Mouse (Mus musculus): ENCODE results near the gene 4930415O20Rik.

Gene 4930415O20Rik

GRCm38 (mm10) chr15:98608058-98608783 lies 37.4 kb downstream of the 4930415O20Rik start:
- DNase-seq: no peak

DNA sequence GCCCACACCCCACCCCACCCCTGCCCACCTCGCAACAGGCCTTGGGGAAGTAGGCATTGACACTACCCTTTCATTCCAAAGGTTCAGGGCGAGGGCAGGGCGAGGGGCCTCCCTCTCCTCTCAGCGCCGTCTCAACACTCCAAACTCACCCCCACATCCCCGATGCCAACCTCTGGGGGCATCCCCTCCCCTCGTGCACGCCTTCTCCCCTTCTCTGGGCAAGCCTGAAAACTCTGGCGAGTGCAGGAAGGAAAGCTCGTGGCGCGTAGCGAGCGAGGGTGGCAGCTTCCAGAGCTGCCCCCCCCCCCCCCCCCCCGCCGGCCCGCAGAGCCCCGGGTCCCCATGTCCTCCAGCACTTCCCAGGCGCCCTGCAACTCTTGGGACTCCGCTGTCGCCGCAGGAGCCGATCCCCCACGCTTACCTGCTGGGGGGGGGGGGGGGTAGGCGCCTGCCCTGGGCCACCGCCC lies 38.0 kb downstream of the 4930415O20Rik start:
- peak; percentile 43 to 68 for DNase-seq

DNA sequence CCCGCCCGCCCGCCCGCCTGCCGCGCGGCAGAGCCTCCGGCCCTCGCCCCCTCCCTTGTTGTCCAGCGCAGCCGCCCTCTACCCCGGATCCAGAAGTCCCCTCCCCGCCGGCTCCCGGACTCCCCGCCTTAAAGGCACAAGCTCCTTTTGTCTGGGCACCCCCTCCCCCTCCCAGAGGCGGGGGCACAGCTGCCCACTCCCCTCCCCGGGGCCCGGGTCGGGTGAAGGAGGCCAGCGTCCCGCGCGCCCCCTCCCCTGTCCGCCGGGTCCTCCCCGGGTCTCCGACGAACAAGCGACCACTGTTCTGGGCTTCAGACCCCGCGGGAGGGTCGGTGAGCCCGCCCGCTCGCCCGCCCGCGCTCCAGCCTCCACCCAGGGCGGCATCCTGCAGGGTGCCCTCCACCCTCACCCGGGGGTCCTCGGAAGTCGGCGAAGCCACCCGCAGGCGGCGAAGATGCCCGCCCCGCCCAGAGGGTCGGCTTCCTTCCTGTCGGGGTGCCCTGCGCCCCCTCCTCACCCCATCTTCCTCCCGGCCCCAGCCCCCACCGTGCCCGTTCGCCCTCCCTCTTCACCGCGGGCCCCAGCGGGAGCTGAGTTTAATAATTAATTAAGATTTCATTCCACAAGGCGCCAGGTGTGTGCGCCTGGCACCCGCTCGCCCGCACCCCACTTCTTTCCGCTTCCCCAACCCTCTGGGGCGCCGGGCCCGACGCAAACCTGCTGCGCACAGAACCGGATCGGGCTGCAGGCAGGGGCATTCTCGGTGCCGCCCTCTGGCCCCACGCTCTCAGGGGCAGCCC lies 38.7 kb downstream of the 4930415O20Rik start, which contains the start of gene Adcy6:
Gene Adcy6 (minus strand): TSS at position 746 of the 800 bp plus-strand sequence.
- DNase-seq: peak; percentile 82 to 89

GRCm38 (mm10) chr15:98610131-98610633 lies 39.4 kb downstream of the 4930415O20Rik start:
- peak; percentile 64 to 71 for DNase-seq

- DNase-seq: no peak
Observed at GRCm38 (mm10) chr15:98612229-98612628, 41.4 kb downstream of the 4930415O20Rik start.

- DNase-seq: no peak
Observed at GRCm38 (mm10) chr15:98614551-98614950, 43.7 kb downstream of the 4930415O20Rik start.

DNA sequence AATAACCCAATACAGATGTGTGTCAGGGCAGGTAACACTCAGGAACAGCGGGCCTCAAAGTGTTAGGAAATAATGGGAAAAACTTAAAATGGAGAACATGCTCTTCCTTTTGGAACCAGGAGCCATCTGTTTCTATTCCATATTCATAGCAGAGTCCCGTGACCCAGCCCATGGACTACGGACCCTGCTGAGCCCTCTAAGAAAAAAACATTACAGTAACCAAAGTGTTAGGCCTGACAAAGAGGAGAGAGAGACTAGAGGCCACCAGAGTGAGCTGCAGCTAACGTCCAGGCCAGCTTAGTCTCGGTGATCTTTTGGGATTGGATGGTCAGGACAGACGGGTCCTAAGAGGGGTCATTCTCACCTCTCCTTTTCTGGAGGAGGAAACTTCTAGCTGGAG lies 44.2 kb downstream of the 4930415O20Rik start:
- DNase-seq: no peak

DNA sequence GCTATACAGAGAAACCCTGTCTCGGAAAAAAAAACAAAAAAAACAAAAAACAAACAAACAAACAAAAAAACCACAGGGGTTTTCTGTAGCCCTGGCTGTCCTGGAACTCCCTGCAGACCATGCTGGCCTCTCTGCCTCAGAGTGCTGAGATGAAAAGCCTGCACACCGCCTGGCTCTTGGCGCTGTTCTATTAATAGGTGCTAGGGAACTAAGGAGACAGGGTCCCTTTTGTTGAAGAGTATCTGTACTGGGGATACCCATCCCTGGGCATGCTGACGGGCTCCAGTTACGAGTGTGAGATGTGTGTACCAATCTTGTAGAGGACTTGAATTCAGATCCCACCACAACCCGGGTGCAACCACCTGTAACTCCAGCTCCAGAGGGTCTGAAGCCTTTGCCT lies 44.9 kb downstream of the 4930415O20Rik start:
- DNase-seq: no peak

- no peak for DNase-seq
Observed at GRCm38 (mm10) chr15:98616362-98617175, 45.8 kb downstream of the 4930415O20Rik start.

GRCm38 (mm10) chr15:98617176-98617537 lies 46.4 kb downstream of the 4930415O20Rik start:
- peak; percentile 70 to 80 for DNase-seq

GRCm38 (mm10) chr15:98622199-98622598 lies 51.4 kb downstream of the 4930415O20Rik start:
- DNase-seq: no peak

- DNase-seq: peak in 1 of 2 experiments; percentile 32
Observed at GRCm38 (mm10) chr15:98622721-98623120, 51.9 kb downstream of the 4930415O20Rik start.

DNA sequence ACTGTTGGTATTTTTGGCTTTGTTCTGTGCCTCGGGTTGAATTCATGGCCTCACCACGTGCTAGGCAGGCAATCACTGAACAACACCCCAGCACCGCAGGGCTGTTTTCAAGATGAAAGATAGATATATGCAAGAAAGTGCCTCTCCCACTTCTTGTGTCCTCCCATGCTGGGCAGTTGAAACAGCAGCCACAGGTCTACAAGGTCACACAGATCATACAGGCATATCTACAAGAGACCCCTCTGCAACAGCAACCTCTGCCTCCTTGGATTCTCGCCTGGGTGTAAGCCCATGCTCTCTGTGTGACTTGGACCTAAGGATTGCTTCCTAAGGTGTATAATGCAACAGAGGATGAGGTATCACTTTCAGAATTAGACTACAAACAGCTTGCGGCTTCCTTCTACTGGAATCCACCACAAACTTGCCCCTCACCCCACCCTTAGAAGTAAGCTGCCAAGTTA lies 52.6 kb downstream of the 4930415O20Rik start:
- DNase-seq: peak in 1 of 2 experiments; percentile 39

DNA sequence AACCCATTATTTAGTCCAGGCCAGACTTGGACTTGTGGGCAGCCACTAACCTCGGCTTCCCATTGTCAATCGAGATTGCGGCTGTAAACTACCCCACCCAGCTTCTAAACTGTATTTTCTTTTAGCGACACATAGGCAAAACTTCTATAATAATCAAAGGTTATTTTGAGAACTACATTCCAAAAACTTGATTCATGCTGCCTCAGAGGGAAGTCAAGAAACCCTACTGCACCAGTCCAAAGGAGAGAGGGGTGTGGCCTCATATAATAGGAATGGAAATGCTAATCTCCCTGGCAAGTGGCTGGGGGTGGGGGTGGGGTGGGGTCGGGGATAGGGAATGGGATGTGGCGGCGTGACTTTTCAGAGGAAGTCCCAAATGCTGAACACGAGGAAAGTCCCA lies 55.3 kb downstream of the 4930415O20Rik start:
- no peak for DNase-seq

DNA sequence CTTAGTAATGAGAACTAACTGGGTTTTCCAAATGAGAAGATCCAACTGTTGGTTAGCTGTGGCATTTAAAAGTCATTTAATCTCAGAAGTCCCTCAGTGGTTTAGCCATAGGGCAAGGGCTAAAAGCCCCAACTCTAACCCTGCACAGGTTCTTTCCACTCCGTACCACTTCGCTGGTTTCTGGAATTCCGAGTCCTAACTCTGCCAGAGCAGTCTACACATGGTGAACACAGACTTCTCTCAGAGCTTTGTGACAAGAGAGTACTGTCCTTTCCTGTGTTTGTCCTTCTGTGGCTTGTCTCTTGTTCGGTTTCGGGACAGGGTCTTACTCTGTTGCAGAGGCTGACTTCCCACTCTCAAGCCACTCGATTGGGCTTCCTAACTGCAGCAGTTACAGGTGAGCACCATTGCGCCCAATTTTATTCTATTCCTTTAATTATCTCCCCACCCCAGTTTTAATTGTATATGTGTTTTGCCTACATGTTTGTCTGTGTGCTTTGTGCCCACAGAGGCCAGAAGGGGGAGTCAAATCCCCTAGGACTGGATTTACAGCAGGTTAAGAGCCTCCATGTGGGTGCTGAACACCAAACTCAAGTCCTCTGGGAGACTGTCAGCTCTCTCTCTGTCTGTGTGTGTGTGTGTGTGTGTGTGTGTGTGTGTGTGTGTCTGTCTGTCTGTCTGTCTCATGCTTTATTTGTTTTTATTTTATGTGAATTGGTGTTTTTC lies 55.8 kb downstream of the 4930415O20Rik start:
- no peak for DNase-seq

GRCm38 (mm10) chr15:98628589-98629254 lies 57.9 kb downstream of the 4930415O20Rik start:
- DNase-seq: no peak

DNA sequence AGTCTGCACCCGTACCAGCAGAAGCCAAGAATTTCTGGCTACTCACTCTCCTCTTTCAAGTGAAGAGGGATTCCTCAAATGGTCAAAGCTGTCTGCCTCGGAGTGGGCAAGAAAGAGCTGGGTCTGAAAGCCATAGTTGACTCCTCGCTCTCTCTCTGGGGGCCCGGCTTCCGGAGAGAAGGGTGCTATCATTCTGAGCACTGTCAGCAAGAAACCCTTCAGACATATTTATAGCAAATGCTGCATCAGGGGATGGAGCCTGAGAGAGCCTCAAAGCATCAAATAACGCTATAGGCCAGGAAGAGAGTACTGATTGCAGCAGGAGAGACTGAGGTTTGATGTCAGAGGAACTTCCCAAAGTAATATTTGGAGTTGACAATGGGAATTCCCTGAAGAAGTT lies 58.7 kb downstream of the 4930415O20Rik start:
- DNase-seq: no peak

GRCm38 (mm10) chr15:98630540-98630939 lies 59.7 kb downstream of the 4930415O20Rik start, which contains the start of gene Cacnb3:
Cacnb3 (plus strand) TSS chr15:98630840.
- no peak for DNase-seq

GRCm38 (mm10) chr15:98631493-98631892 lies 60.7 kb downstream of the 4930415O20Rik start:
- DNase-seq: peak; percentile 82 to 83

- no peak for DNase-seq
Observed at GRCm38 (mm10) chr15:98632107-98632744, 61.4 kb downstream of the 4930415O20Rik start.

GRCm38 (mm10) chr15:98632921-98633320 lies 62.1 kb downstream of the 4930415O20Rik start:
- DNase-seq: no peak
